Mouse (Mus musculus) midbrain, embryonic 14.5 days (tissue): ENCODE measurements around the gene Slc24a3. TPM values are rescaled to one million over a fixed set of nuclear protein-coding genes. Genes with fewer than 3 reads are reported as not detected.

Source experiments
- ATAC-seq: fragments of 200-750 bp; cut with Nextera tagmentation; 2 replicates; pipeline ENCODE4 v1.8.0; 2017; ENCODE audit warnings: moderate number of reproducible peaks, moderate library complexity; ENCODE audit not compliant: low FRiP score, low TSS enrichment
- DNase-seq: peaks from one replicate; pipeline ENCODE4 v3.0.0-alpha.2; 2015
- H3K27ac ChIP-seq: fragments of 300-500 bp; sonication (generic); replicated peaks from 2 replicates; pipeline ENCODE4 v1.5.1; 2014; ENCODE audit warnings: mild to moderate bottlenecking, low read depth, low read length, moderate library complexity
- H3K27me3 ChIP-seq: fragments of 300-500 bp; sonication (generic); 2 replicates; pipeline ENCODE4 v1.6.1; 2014; ENCODE audit warnings: low read length, control low read depth, mixed read lengths; ENCODE audit not compliant: control insufficient read depth, insufficient read depth
- H3K36me3 ChIP-seq: fragments of 300-500 bp; sonication (generic); 2 replicates; pipeline ENCODE4 v1.6.1; 2014; ENCODE audit warnings: low read length, control low read depth; ENCODE audit not compliant: control insufficient read depth, insufficient read depth
- H3K4me1 ChIP-seq: fragments of 300-500 bp; sonication (generic); 2 replicates; pipeline ENCODE4 v1.6.1; 2014; ENCODE audit warnings: mild to moderate bottlenecking, antibody characterized with exemption, low read length, control low read depth; ENCODE audit not compliant: control insufficient read depth, insufficient read depth
- H3K4me2 ChIP-seq: fragments of 300-500 bp; sonication (generic); 2 replicates; pipeline ENCODE4 v1.6.1; 2014; ENCODE audit warnings: mild to moderate bottlenecking, low read length, moderate library complexity
- H3K4me3 ChIP-seq: fragments of 300-500 bp; sonication (generic); replicated peaks from 2 replicates; pipeline ENCODE4 v1.5.1; 2014; ENCODE audit warnings: low read depth, low read length
- H3K9ac ChIP-seq: fragments of 300-500 bp; sonication (generic); replicated peaks from 2 replicates; pipeline ENCODE4 v1.6.1; 2014; ENCODE audit warnings: mild to moderate bottlenecking, low read length, moderate library complexity
- H3K9me3 ChIP-seq: fragments of 300-500 bp; sonication (generic); 2 replicates; pipeline ENCODE4 v1.6.1; 2016; ENCODE audit warnings: low read length, control low read depth, mixed read lengths; ENCODE audit not compliant: control insufficient read depth
- WGBS: fragments of 180-500 bp; shearing (Covaris S2); extraction: QIAGEN DNeasy Blood & Tissue Kit; methylation state at CpG from one replicate; pipeline ENCODE4 v1.1.7; 2014; 5-methylcytosine and 5-hydroxymethylcytosine counted together
- polyA plus RNA-seq: library from polyadenylated mRNA; unstranded; fragments of >200 nt; fragmentation: Nextera tagmentation; extraction: Ambion mirVana; gene quantifications from 2 replicates; pipeline ENCODE4 v1.2.1, GENCODE M21; 2014

Slc24a3 gene
- polyA plus RNA-seq, 1 experiment from 2014 or later, result 13.1 TPM

- Histone ChIP-seq H3K9me3 (no peaks in the 10 kb centered on the region), H3K27ac (no peak overlapping the region), H3K36me3 (no peaks in the 10 kb centered on the region), H3K4me3 (no peak overlapping the region), H3K27me3 (no peaks in the 10 kb centered on the region), H3K4me1 (no peaks in the 10 kb centered on the region), H3K9ac (no peak overlapping the region), H3K4me2 (no peak overlapping the region)
- DNase-seq, result no peak
- WGBS, result 89% methylated on average over 4 of the region's 4 CpGs
- no peak for ATAC-seq
These were observed 355.8 kb downstream of the Slc24a3 start for GRCm38 (mm10) chr2:145523381-145523780.

- no peaks in the 10 kb centered on the region for H3K27me3 ChIP-seq
- ATAC-seq (no peak), DNase-seq (no peak)
- no peaks in the 10 kb centered on the region for H3K9me3 ChIP-seq
- H3K27ac ChIP-seq, result no peak overlapping the region
- 79% methylated on average over 1 of the region's 1 CpGs for WGBS
- no peak overlapping the region for H3K4me3 ChIP-seq
- no peaks in the 10 kb centered on the region for H3K36me3 ChIP-seq
- H3K9ac ChIP-seq, result no peak overlapping the region
- H3K4me2 ChIP-seq, result no peak overlapping the region
- no peaks in the 10 kb centered on the region for H3K4me1 ChIP-seq
These were observed 359.6 kb downstream of the Slc24a3 start for GRCm38 (mm10) chr2:145527151-145527550.

- 76% methylated on average over 4 of the region's 4 CpGs for WGBS
- DNase-seq (peak; percentile 8), ATAC-seq (no peak)
- Histone ChIP-seq H3K9me3 (no peaks in the 10 kb centered on the region), H3K4me3 (no peak overlapping the region), H3K9ac (no peak overlapping the region), H3K27me3 (no peaks in the 10 kb centered on the region), H3K36me3 (no peaks in the 10 kb centered on the region), H3K27ac (no peak overlapping the region), H3K4me2 (no peak overlapping the region), H3K4me1 (no peaks in the 10 kb centered on the region)
These were observed 363.4 kb downstream of the Slc24a3 start for GRCm38 (mm10) chr2:145530941-145531353.

GRCm38 (mm10) chr2:145533086-145533485 lies 365.5 kb downstream of the Slc24a3 start:
- no peaks in the 10 kb centered on the region for H3K36me3 ChIP-seq
- ATAC-seq (no peak), DNase-seq (no peak)
- WGBS, result 92% methylated on average over 2 of the region's 2 CpGs
- H3K9ac ChIP-seq, result no peak overlapping the region
- no peak overlapping the region for H3K27ac ChIP-seq
- H3K4me1 ChIP-seq, result no peaks in the 10 kb centered on the region
- H3K4me3 ChIP-seq, result no peak overlapping the region
- H3K4me2 ChIP-seq, result no peak overlapping the region
- no peaks in the 10 kb centered on the region for H3K27me3 ChIP-seq
- no peaks in the 10 kb centered on the region for H3K9me3 ChIP-seq

- Histone ChIP-seq H3K27ac (no peak overlapping the region), H3K9me3 (no peaks in the 10 kb centered on the region), H3K4me3 (no peak overlapping the region), H3K4me2 (no peak overlapping the region), H3K27me3 (no peaks in the 10 kb centered on the region), H3K9ac (no peak overlapping the region), H3K4me1 (no peaks in the 10 kb centered on the region), H3K36me3 (no peaks in the 10 kb centered on the region)
- no peak for DNase-seq
- no peak for ATAC-seq
- 89% methylated on average over 4 of the region's 4 CpGs for WGBS
These were observed 367.8 kb downstream of the Slc24a3 start for GRCm38 (mm10) chr2:145535307-145535706.

- 91% methylated on average over 4 of the region's 4 CpGs for WGBS
- no peak for ATAC-seq
- H3K4me1 ChIP-seq, result no peaks in the 10 kb centered on the region
These were observed 368.2 kb downstream of the Slc24a3 start for GRCm38 (mm10) chr2:145535774-145536173.

GRCm38 (mm10) chr2:145536986-145537385 lies 369.4 kb downstream of the Slc24a3 start:
- Histone ChIP-seq H3K4me3 (no peak overlapping the region), H3K4me1 (no peaks in the 10 kb centered on the region), H3K9me3 (no peaks in the 10 kb centered on the region), H3K27ac (no peak overlapping the region), H3K36me3 (no peaks in the 10 kb centered on the region), H3K4me2 (no peak overlapping the region), H3K9ac (no peak overlapping the region), H3K27me3 (no peaks in the 10 kb centered on the region)
- 70% methylated on average over 4 of the region's 4 CpGs for WGBS
- DNase-seq (no peak), ATAC-seq (no peak)

More at GRCm38 (mm10) chr2:145535774-145536173, 368.2 kb downstream of the Slc24a3 start:
- Histone ChIP-seq H3K9ac (no peak overlapping the region), H3K27me3 (no peaks in the 10 kb centered on the region), H3K27ac (no peak overlapping the region), H3K36me3 (no peaks in the 10 kb centered on the region), H3K4me2 (no peak overlapping the region), H3K4me3 (no peak overlapping the region), H3K9me3 (no peaks in the 10 kb centered on the region)
- DNase-seq, result no peak

- Histone ChIP-seq H3K27ac (no peak overlapping the region), H3K9me3 (no peaks in the 10 kb centered on the region), H3K36me3 (no peaks in the 10 kb centered on the region), H3K4me3 (no peak overlapping the region), H3K4me1 (no peaks in the 10 kb centered on the region), H3K27me3 (no peaks in the 10 kb centered on the region), H3K4me2 (no peak overlapping the region), H3K9ac (no peak overlapping the region)
- 79% methylated on average over 1 of the region's 1 CpGs for WGBS
- ATAC-seq, result no peak
- DNase-seq, result no peak
These were observed 374.1 kb downstream of the Slc24a3 start for GRCm38 (mm10) chr2:145541695-145542094.

- no peak overlapping the region for H3K27ac ChIP-seq
- no peaks in the 10 kb centered on the region for H3K9me3 ChIP-seq
- no peak overlapping the region for H3K4me2 ChIP-seq
- no peaks in the 10 kb centered on the region for H3K4me1 ChIP-seq
- no peak for DNase-seq
- no peaks in the 10 kb centered on the region for H3K27me3 ChIP-seq
- ATAC-seq, result no peak
- H3K4me3 ChIP-seq, result no peak overlapping the region
- no peak overlapping the region for H3K9ac ChIP-seq
- WGBS, result 56% methylated on average over 3 of the region's 3 CpGs
- H3K36me3 ChIP-seq, result no peaks in the 10 kb centered on the region
These were observed 378.5 kb downstream of the Slc24a3 start for GRCm38 (mm10) chr2:145546071-145546470.
